Mouse (Mus musculus) cerebellum, adult 9-10 months (tissue): ENCODE measurements around the gene Glis3.

Experiments used
- DNase-seq: peaks from one replicate; pipeline ENCODE4 v3.0.0; 2022

Glis3 gene

GRCm38 (mm10) chr19:28650836-28651235, 29.0 kb downstream of the Glis3 start:
- no peak for DNase-seq

GRCm38 (mm10) chr19:28649489-28649888, 30.4 kb downstream of the Glis3 start:
- no peak for DNase-seq

GRCm38 (mm10) chr19:28648881-28649280, 31.0 kb downstream of the Glis3 start:
- DNase-seq = no peak

GRCm38 (mm10) chr19:28647424-28647823, 32.5 kb downstream of the Glis3 start:
- no peak for DNase-seq

GRCm38 (mm10) chr19:28646286-28646685, 33.6 kb downstream of the Glis3 start:
- no peak for DNase-seq

- no peak for DNase-seq
Observed at GRCm38 (mm10) chr19:28640861-28641381, 39.0 kb downstream of the Glis3 start.

- no peak for DNase-seq
Observed at GRCm38 (mm10) chr19:28635991-28636553, 43.8 kb downstream of the Glis3 start.

- no peak for DNase-seq
Observed at GRCm38 (mm10) chr19:28634986-28635385, 44.9 kb downstream of the Glis3 start.

- peak; percentile 4 for DNase-seq
Observed at GRCm38 (mm10) chr19:28628416-28628815, 51.5 kb downstream of the Glis3 start.

- DNase-seq = no peak
Observed at GRCm38 (mm10) chr19:28626189-28626588, 53.7 kb downstream of the Glis3 start.

- no peak for DNase-seq
Observed at GRCm38 (mm10) chr19:28624571-28624970, 55.3 kb downstream of the Glis3 start.

- DNase-seq = no peak
Observed at GRCm38 (mm10) chr19:28623726-28624125, 56.2 kb downstream of the Glis3 start.

GRCm38 (mm10) chr19:28621608-28622505, 58.0 kb downstream of the Glis3 start:
- no peak for DNase-seq

GRCm38 (mm10) chr19:28617736-28618135, 62.1 kb downstream of the Glis3 start:
- DNase-seq = no peak

- no peak for DNase-seq
Observed at GRCm38 (mm10) chr19:28617191-28617590, 62.7 kb downstream of the Glis3 start.

- no peak for DNase-seq
Observed at GRCm38 (mm10) chr19:28616487-28616886, 63.4 kb downstream of the Glis3 start.

- no peak for DNase-seq
Observed at GRCm38 (mm10) chr19:28612249-28612648, 67.6 kb downstream of the Glis3 start.

- DNase-seq = no peak
Observed at GRCm38 (mm10) chr19:28608747-28609146, 71.1 kb downstream of the Glis3 start.

- DNase-seq = no peak
Observed at GRCm38 (mm10) chr19:28608277-28608676, 71.6 kb downstream of the Glis3 start.

GRCm38 (mm10) chr19:28600866-28601265, 79.0 kb downstream of the Glis3 start:
- no peak for DNase-seq

- DNase-seq = no peak
Observed at GRCm38 (mm10) chr19:28594215-28594614, 85.7 kb downstream of the Glis3 start.

GRCm38 (mm10) chr19:28592981-28593380, 86.9 kb downstream of the Glis3 start:
- no peak for DNase-seq

GRCm38 (mm10) chr19:28591736-28592477, 88.0 kb downstream of the Glis3 start:
- no peak for DNase-seq
